Mouse (Mus musculus): ENCODE data around the gene Gm49361.

DNA sequence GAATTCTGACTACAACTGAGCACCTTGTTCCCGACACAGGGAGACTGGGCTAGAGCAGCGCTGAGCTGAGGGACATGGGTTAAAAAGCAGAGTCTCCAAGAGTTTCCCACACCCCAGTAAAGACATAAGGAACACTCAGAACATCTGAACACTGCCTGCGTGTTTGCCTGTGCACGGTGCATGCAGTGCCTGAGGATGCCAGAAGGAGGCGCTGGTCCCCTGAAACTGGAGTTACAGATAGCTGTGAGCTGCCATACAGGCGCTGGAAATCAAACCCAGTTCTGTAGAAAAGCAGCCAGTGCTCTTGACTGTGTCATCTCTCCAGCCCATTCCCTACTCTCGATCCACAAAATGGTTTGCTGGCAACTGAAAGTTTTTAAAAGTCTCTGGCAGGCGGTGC is 19.7 kb downstream of the Gm49361 start:
- TF ChIP-seq POLR2A (IDR thresholded peaks at IDR 0.05; ENCODE audit: borderline replicate concordance, control insufficient read depth, low read depth, low read length) (no peak), CTCF (IDR thresholded peaks at IDR 0.05; ENCODE audit: control insufficient read depth, insufficient read depth, low read length) (peak; percentile 67)
